8 mouse cellular contexts compared by ENCODE assay signal in genomic region chr14:122902136-122902535, GRCm38 (mm10). TPM values are rescaled to one million over a fixed set of nuclear protein-coding genes. Genes with fewer than 3 reads are reported as not detected.
A peak's percentile ranks its signal among the peaks of the same experiment; 100 is the strongest.
DNase-seq lines count a peak whose midpoint lies in the region; ATAC-seq lines count a peak whose summit lies in the region.

No protein-coding gene starts in this region.

- DNase-seq in left cerebral cortex, postnatal 4 days: peak; percentile 63
- no peak for DNase-seq in left cerebral cortex, adult 9 months (ENCODE audit: low spot score in 2 of 2)
- DNase-seq in adrenal gland, postnatal 14 days: peak; percentile 62
- peak; percentile 36 for DNase-seq in lung, postnatal 14 days
- no peak for DNase-seq in frontal cortex, postnatal 14 days (ENCODE audit: low spot score in 2 of 2)
- no peak for DNase-seq in urinary bladder, postnatal 25 days (ENCODE audit: low spot score)

- peak; percentile 52 to 73; a peak in 3 of 4 replicates for ATAC-seq in hematopoietic stem cell, adult 5-6 weeks (replicated peaks in 1 of 2; ENCODE audit: insufficient read depth in 1 of 2, low FRiP score in 2 of 2, low TSS enrichment in 1 of 2, low read depth in 1 of 2, poor library complexity in 2 of 2, severe bottlenecking in 2 of 2)
- ATAC-seq in granulocyte monocyte progenitor cell, adult 5-6 weeks (replicated peaks; ENCODE audit: poor library complexity, severe bottlenecking): no peak

- intact Hi-C loops in left cerebral cortex, postnatal 4 days (cut with DNase I): no loop called here

RNA-seq across cellular contexts. Expression of gene Ggact, which starts 11.4 kb away (rescaled TPM):
- 10 to 100 TPM; 11.4 to 11.5 TPM for total RNA-seq in left cerebral cortex, postnatal 4 days (2021)
- total RNA-seq in adrenal gland, postnatal 14 days (2021): 29.2 and 40.9 TPM in 2 replicates
- total RNA-seq in hematopoietic stem cell, adult 5-6 weeks (2017): 15.6 and 23.7 TPM in 2 replicates
- total RNA-seq in granulocyte monocyte progenitor cell, adult 5-6 weeks (2014; fragmentation: Nextera tagmentation): 2.2 and 3.7 TPM in 2 replicates
- 0.31 and 2.3 TPM in 2 replicates for total RNA-seq in granulocyte monocyte progenitor cell, adult 5-6 weeks (2017)

Comparison
In these comparisons a context has a peak if more than half of its experiments do, and no peak if none do; other contexts are left out.
1. DNase-seq: peak in left cerebral cortex, postnatal 4 days (single experiment), adrenal gland, postnatal 14 days (single experiment) and lung, postnatal 14 days (single experiment); none in left cerebral cortex, adult 9 months (0 of 2), frontal cortex, postnatal 14 days (0 of 2) and urinary bladder, postnatal 25 days (single experiment).